Mouse (Mus musculus): ENCODE data around the gene Hrct1. TPM values are rescaled to one million over a fixed set of nuclear protein-coding genes. Genes with fewer than 3 reads are reported as not detected.

Hrct1 gene
- polyA plus RNA-seq, 1 experiment from 2014 or later: 0.64 TPM

- no peak overlapping the region for H3K4me3 ChIP-seq
- H3K36me3 ChIP-seq: no peaks in the 10 kb centered on the region
- H3K4me2 ChIP-seq: no peak overlapping the region
- 82% methylated on average over 13 of the region's 13 CpGs for WGBS
- ATAC-seq (ENCODE audit: low FRiP score, low read depth): no peak
- no peak overlapping the region for H3K27ac ChIP-seq (replicated peaks)
- no peaks in the 10 kb centered on the region for H3K4me1 ChIP-seq (replicated peaks)
- H3K27me3 ChIP-seq: no peaks in the 10 kb centered on the region
- H3K9ac ChIP-seq: no peak overlapping the region
- H3K9me3 ChIP-seq: no peaks in the 10 kb centered on the region
Observed at GRCm38 (mm10) chr4:43705991-43706390, 21.0 kb upstream of the Hrct1 start.

- Histone ChIP-seq H3K4me2 (no peak within 1 kb of the TSS), H3K9me3 (no peaks in the 10 kb centered on the region), H3K4me1 (replicated peaks) (no peaks in the 10 kb centered on the region), H3K36me3 (no peaks in the 10 kb centered on the region), H3K27ac (replicated peaks) (no peak within 1 kb of the TSS), H3K9ac (no peak within 1 kb of the TSS), H3K27me3 (no peaks in the 10 kb centered on the region), H3K4me3 (no peak within 1 kb of the TSS)
- 86% methylated on average over 6 of the region's 6 CpGs for WGBS
- no peak for ATAC-seq (ENCODE audit: low FRiP score, low read depth)
Observed at GRCm38 (mm10) chr4:43709869-43710268, 17.1 kb upstream of the Hrct1 start, which contains the start of gene Olfr71. Gene Olfr71, minus strand, starts transcription at chr4:43710255.

GRCm38 (mm10) chr4:43711821-43712220 is 15.2 kb upstream of the Hrct1 start:
- no peak overlapping the region for H3K4me2 ChIP-seq
- H3K27ac ChIP-seq (replicated peaks): no peak overlapping the region
- no peaks in the 10 kb centered on the region for H3K9me3 ChIP-seq
- WGBS: 0% methylated on average over 2 of the region's 2 CpGs
- no peak for ATAC-seq (ENCODE audit: low FRiP score, low read depth)
- no peaks in the 10 kb centered on the region for H3K4me1 ChIP-seq (replicated peaks)
- H3K27me3 ChIP-seq: no peaks in the 10 kb centered on the region
- no peak overlapping the region for H3K9ac ChIP-seq
- no peak overlapping the region for H3K4me3 ChIP-seq
- no peaks in the 10 kb centered on the region for H3K36me3 ChIP-seq

- H3K27me3 ChIP-seq: no peaks in the 10 kb centered on the region
- no peak overlapping the region for H3K4me3 ChIP-seq
- no peak overlapping the region for H3K4me2 ChIP-seq
- H3K9me3 ChIP-seq: no peaks in the 10 kb centered on the region
- H3K36me3 ChIP-seq: no peaks in the 10 kb centered on the region
- no peaks in the 10 kb centered on the region for H3K4me1 ChIP-seq (replicated peaks)
- no peak overlapping the region for H3K9ac ChIP-seq
- WGBS: 42% methylated on average over 7 of the region's 7 CpGs
- no peak for ATAC-seq (ENCODE audit: low FRiP score, low read depth)
- H3K27ac ChIP-seq (replicated peaks): no peak overlapping the region
Observed at GRCm38 (mm10) chr4:43713652-43714219, 13.3 kb upstream of the Hrct1 start.

- H3K27ac ChIP-seq (replicated peaks): no peak overlapping the region
- no peaks in the 10 kb centered on the region for H3K27me3 ChIP-seq
- no peak overlapping the region for H3K4me3 ChIP-seq
- no peaks in the 10 kb centered on the region for H3K4me1 ChIP-seq (replicated peaks)
- no peak overlapping the region for H3K4me2 ChIP-seq
- ATAC-seq (ENCODE audit: low FRiP score, low read depth): no peak
- 52% methylated on average over 15 of the region's 16 CpGs for WGBS
- no peak overlapping the region for H3K9ac ChIP-seq
- H3K9me3 ChIP-seq: no peaks in the 10 kb centered on the region
- H3K36me3 ChIP-seq: no peaks in the 10 kb centered on the region
Observed at GRCm38 (mm10) chr4:43720491-43721228, 6.3 kb upstream of the Hrct1 start.

GRCm38 (mm10) chr4:43722191-43722590 is 4.8 kb upstream of the Hrct1 start:
- Histone ChIP-seq H3K27me3 (no peaks in the 10 kb centered on the region), H3K9me3 (no peaks in the 10 kb centered on the region), H3K9ac (no peak overlapping the region), H3K4me2 (no peak overlapping the region), H3K36me3 (no peaks in the 10 kb centered on the region), H3K4me3 (no peak overlapping the region), H3K4me1 (replicated peaks) (no peaks in the 10 kb centered on the region), H3K27ac (replicated peaks) (no peak overlapping the region)
- WGBS: 89% methylated on average over 4 of the region's 4 CpGs
- ATAC-seq (ENCODE audit: low FRiP score, low read depth): no peak

- no peaks in the 10 kb centered on the region for H3K27me3 ChIP-seq
- H3K9ac ChIP-seq: no peak overlapping the region
- H3K36me3 ChIP-seq: no peaks in the 10 kb centered on the region
- ATAC-seq (ENCODE audit: low FRiP score, low read depth): no peak
- no peak overlapping the region for H3K27ac ChIP-seq (replicated peaks)
- no peak overlapping the region for H3K4me2 ChIP-seq
- no peak overlapping the region for H3K4me3 ChIP-seq
- no peaks in the 10 kb centered on the region for H3K9me3 ChIP-seq
- H3K4me1 ChIP-seq (replicated peaks): no peaks in the 10 kb centered on the region
- WGBS: 50% methylated on average over 1 of the region's 1 CpGs
Observed at GRCm38 (mm10) chr4:43724764-43725163, 2.2 kb upstream of the Hrct1 start.

- WGBS: 81% methylated on average over 12 of the region's 12 CpGs
- H3K9me3 ChIP-seq: no peaks in the 10 kb centered on the region
- no peak overlapping the region for H3K4me2 ChIP-seq
- no peaks in the 10 kb centered on the region for H3K27me3 ChIP-seq
- H3K36me3 ChIP-seq: no peaks in the 10 kb centered on the region
- no peak overlapping the region for H3K9ac ChIP-seq
- H3K4me3 ChIP-seq: no peak overlapping the region
- no peaks in the 10 kb centered on the region for H3K4me1 ChIP-seq (replicated peaks)
- no peak overlapping the region for H3K27ac ChIP-seq (replicated peaks)
- ATAC-seq (ENCODE audit: low FRiP score, low read depth): no peak
Observed at GRCm38 (mm10) chr4:43726228-43726993, 577 bp upstream of the Hrct1 start.

- Histone ChIP-seq H3K9me3 (no peaks in the 10 kb centered on the region), H3K9ac (no peak overlapping the region), H3K4me3 (no peak overlapping the region), H3K27ac (replicated peaks) (no peak overlapping the region), H3K36me3 (no peaks in the 10 kb centered on the region), H3K4me2 (no peak overlapping the region), H3K27me3 (no peaks in the 10 kb centered on the region), H3K4me1 (replicated peaks) (no peaks in the 10 kb centered on the region)
- no peak for ATAC-seq (ENCODE audit: low FRiP score, low read depth)
- WGBS: 69% methylated on average over 7 of the region's 7 CpGs
Observed at GRCm38 (mm10) chr4:43727718-43728575, 959 bp downstream of the Hrct1 start.

GRCm38 (mm10) chr4:43728576-43728954 is 1.6 kb downstream of the Hrct1 start:
- Histone ChIP-seq H3K27me3 (no peaks in the 10 kb centered on the region), H3K36me3 (no peaks in the 10 kb centered on the region), H3K4me3 (no peak overlapping the region), H3K9ac (no peak overlapping the region), H3K27ac (replicated peaks) (no peak overlapping the region), H3K9me3 (no peaks in the 10 kb centered on the region), H3K4me1 (replicated peaks) (no peaks in the 10 kb centered on the region), H3K4me2 (no peak overlapping the region)
- WGBS: 61% methylated on average over 3 of the region's 5 CpGs
- ATAC-seq (ENCODE audit: low FRiP score, low read depth): no peak

GRCm38 (mm10) chr4:43729126-43729525 is 2.1 kb downstream of the Hrct1 start:
- Histone ChIP-seq H3K4me3 (no peak overlapping the region), H3K4me1 (replicated peaks) (no peaks in the 10 kb centered on the region)
- no peak for ATAC-seq (ENCODE audit: low FRiP score, low read depth)

More at GRCm38 (mm10) chr4:43729126-43729525, 2.1 kb downstream of the Hrct1 start:
- no peak overlapping the region for H3K27ac ChIP-seq (replicated peaks)
- H3K4me2 ChIP-seq: no peak overlapping the region
- no peak overlapping the region for H3K9ac ChIP-seq
- no peaks in the 10 kb centered on the region for H3K27me3 ChIP-seq
- no peaks in the 10 kb centered on the region for H3K36me3 ChIP-seq
- 89% methylated on average over 3 of the region's 3 CpGs for WGBS
- no peaks in the 10 kb centered on the region for H3K9me3 ChIP-seq
